Mouse (Mus musculus): ENCODE measurements around the gene Grk6. TPM values are rescaled to one million over a fixed set of nuclear protein-coding genes. Genes with fewer than 3 reads are reported as not detected.
"Not testable (repeated sequence)": the region's sequence is repeated elsewhere in the genome, so short reads cannot be mapped to it uniquely, and the experiment has no call there.

Gene Grk6
- polyA plus RNA-seq, 1 experiment: 29.1 TPM

DNA sequence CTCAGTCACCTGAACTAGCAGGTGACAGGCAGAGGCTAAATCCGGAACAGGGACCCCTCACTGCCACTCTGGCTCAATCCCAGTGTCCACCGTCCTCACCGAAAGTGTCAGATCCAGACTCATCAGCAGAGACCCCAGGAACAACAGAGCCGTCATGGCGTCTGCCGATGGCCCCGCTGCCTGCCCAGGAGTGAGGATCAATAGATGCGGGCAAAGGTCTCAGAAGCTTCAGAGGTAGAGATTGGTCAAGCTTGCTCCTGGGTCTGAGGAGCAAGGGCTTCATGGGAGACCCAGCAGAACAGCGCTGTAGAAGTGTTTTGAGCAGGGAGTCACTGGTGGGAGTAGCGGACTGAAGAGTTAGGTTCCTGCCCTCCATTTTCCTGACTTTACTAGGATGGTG is 18.3 kb upstream of the Grk6 start, which contains the start of gene F12:
Gene F12, minus strand, starts transcription at position 181 of the 400 bp plus-strand sequence.
- peaks cover 22% of the 10 kb centered on the region for H3K27me3 ChIP-seq (ENCODE audit: control insufficient read depth, insufficient read depth, insufficient read length)
- H3K4me2 ChIP-seq (ENCODE audit: low read depth): no peak within 1 kb of the TSS
- no peak for TF ChIP-seq USF1 (IDR thresholded peaks at IDR 0.05; ENCODE audit: low read depth)
- no peak for TF ChIP-seq REST (IDR thresholded peaks at IDR 0.05; ENCODE audit: insufficient read depth, insufficient read length)
- TF ChIP-seq E2F4 (IDR thresholded peaks at IDR 0.05; ENCODE audit: insufficient read depth): no peak
- TF ChIP-seq POLR2A (IDR thresholded peaks at IDR 0.05; ENCODE audit: insufficient read length, low read depth): no peak
- no peak for TF ChIP-seq SRF (IDR thresholded peaks at IDR 0.05; ENCODE audit: control insufficient read depth, insufficient read length, low read depth)
- TF ChIP-seq CEBPB (IDR thresholded peaks at IDR 0.05; ENCODE audit: insufficient read depth, poor library complexity, severe bottlenecking): no peak
- no peak for TF ChIP-seq TCF3 (IDR thresholded peaks at IDR 0.05; ENCODE audit: insufficient read length, low read depth)
- TF ChIP-seq TCF12 (IDR thresholded peaks at IDR 0.05; ENCODE audit: insufficient read depth, poor library complexity, severe bottlenecking): no peak
- no peaks in the 10 kb centered on the region for H3K79me2 ChIP-seq (ENCODE audit: control insufficient read depth, insufficient read depth)
- H3K4me3 ChIP-seq: no peak within 1 kb of the TSS
- H3ac ChIP-seq (ENCODE audit: control insufficient read depth, insufficient read length): no peak within 1 kb of the TSS
- no peaks in the 10 kb centered on the region for H3K36me3 ChIP-seq (ENCODE audit: control insufficient read depth, insufficient read depth)

DNA sequence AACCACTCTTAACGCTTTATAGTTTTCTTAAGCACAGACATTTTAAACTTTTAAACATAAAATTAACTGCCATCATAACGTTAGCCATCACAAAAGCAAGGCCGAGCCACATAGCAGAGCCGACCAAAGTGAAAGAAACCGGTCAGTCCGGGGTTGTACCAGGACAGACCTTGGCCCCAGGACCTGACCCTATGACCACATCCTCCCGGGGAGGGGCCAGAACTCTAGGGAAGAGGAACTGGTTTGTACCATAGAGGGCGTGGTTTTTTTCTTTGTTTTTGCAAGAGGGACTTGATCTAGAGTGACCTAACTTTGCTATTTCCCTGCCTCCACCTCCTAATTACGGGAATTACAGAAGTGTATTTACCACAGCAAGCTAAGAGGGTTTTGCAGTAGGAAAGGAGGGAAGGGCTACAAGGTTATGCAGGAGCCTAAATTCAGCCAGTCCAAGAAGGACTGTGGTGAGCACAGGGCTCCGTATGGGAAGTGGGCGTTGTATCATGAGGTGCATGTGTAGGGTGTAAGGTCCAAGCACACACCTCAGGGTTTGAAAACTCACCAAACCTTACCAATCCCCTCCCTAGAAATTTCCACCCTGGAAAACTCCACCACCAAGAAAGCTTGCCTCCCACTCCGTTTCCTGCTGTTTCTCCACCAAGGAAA is 15.5 kb upstream of the Grk6 start:
- H3K79me2 ChIP-seq (ENCODE audit: control insufficient read depth, insufficient read depth): no peaks in the 10 kb centered on the region
- H3K27me3 ChIP-seq (ENCODE audit: control insufficient read depth, insufficient read depth, insufficient read length): peaks cover 12% of the 10 kb centered on the region
- H3K4me2 ChIP-seq (ENCODE audit: low read depth): no peak overlapping the region
- H3ac ChIP-seq (ENCODE audit: control insufficient read depth, insufficient read length): no peak overlapping the region
- H3K4me3 ChIP-seq: no peak overlapping the region
- no peak for TF ChIP-seq MAX (IDR thresholded peaks at IDR 0.05; ENCODE audit: low read depth)
- no peak for TF ChIP-seq USF1 (IDR thresholded peaks at IDR 0.05; ENCODE audit: low read depth)
- no peak for TF ChIP-seq REST (IDR thresholded peaks at IDR 0.05; ENCODE audit: insufficient read depth, insufficient read length)
- TF ChIP-seq TCF3 (IDR thresholded peaks at IDR 0.05; ENCODE audit: insufficient read length, low read depth): no peak
- no peak for TF ChIP-seq CEBPB (IDR thresholded peaks at IDR 0.05; ENCODE audit: insufficient read depth, poor library complexity, severe bottlenecking)
- TF ChIP-seq SRF (IDR thresholded peaks at IDR 0.05; ENCODE audit: control insufficient read depth, insufficient read length, low read depth): no peak
- TF ChIP-seq MYOD1 (IDR thresholded peaks at IDR 0.05; ENCODE audit: control insufficient read depth in 1 of 3, insufficient read length in 2 of 3, low read depth in 2 of 3): no peak
- TF ChIP-seq TCF12 (IDR thresholded peaks at IDR 0.05; ENCODE audit: insufficient read depth, poor library complexity, severe bottlenecking): no peak
- no peak for TF ChIP-seq POLR2A (IDR thresholded peaks at IDR 0.05; ENCODE audit: insufficient read length, low read depth)
- H3K36me3 ChIP-seq (ENCODE audit: control insufficient read depth, insufficient read depth): no peaks in the 10 kb centered on the region

DNA sequence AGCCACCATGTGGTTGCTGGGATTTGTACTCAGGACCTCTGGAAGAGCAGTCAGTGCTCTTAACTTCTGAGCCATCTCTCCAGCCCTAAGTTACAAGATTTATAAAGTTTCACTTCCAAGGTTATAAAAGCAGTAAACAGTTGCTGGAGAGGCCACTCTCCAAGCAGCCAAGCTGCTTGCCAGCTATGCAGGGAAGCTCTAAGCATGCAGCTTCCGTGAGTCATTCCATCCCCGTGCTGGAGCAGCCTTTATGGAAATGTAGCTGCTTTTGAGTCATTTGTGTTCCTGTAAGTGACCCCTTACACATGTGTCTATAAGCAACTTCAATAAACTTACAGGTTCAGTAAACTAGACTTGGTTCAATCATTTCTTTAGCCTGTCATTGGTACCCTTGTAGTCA is 14.3 kb upstream of the Grk6 start:
- Histone ChIP-seq H3K79me2 (ENCODE audit: control insufficient read depth, insufficient read depth) (no peaks in the 10 kb centered on the region), H3K4me2 (ENCODE audit: low read depth) (no peak overlapping the region), H3K36me3 (ENCODE audit: control insufficient read depth, insufficient read depth) (no peaks in the 10 kb centered on the region), H3K27me3 (ENCODE audit: control insufficient read depth, insufficient read depth, insufficient read length) (peaks cover 12% of the 10 kb centered on the region), H3K4me3 (no peak overlapping the region), H3ac (ENCODE audit: control insufficient read depth, insufficient read length) (no peak overlapping the region)
- TF ChIP-seq TCF12 (IDR thresholded peaks at IDR 0.05; ENCODE audit: insufficient read depth, poor library complexity, severe bottlenecking): no peak
- no peak for TF ChIP-seq MYOD1 (IDR thresholded peaks at IDR 0.05; ENCODE audit: control insufficient read depth in 1 of 3, insufficient read length in 2 of 3, low read depth in 2 of 3)
- TF ChIP-seq MYOG (IDR thresholded peaks at IDR 0.05; ENCODE audit: control insufficient read depth in 1 of 3, insufficient read depth in 1 of 3, insufficient read length in 2 of 3, low read depth in 2 of 3): no peak
- no peak for TF ChIP-seq REST (IDR thresholded peaks at IDR 0.05; ENCODE audit: insufficient read depth, insufficient read length)
- no peak for TF ChIP-seq MAX (IDR thresholded peaks at IDR 0.05; ENCODE audit: low read depth)
- TF ChIP-seq CEBPB (IDR thresholded peaks at IDR 0.05; ENCODE audit: insufficient read depth, poor library complexity, severe bottlenecking): no peak
- TF ChIP-seq POLR2A (IDR thresholded peaks at IDR 0.05; ENCODE audit: insufficient read length, low read depth): no peak
- TF ChIP-seq POLR2AphosphoS2 (IDR thresholded peaks at IDR 0.05; ENCODE audit: insufficient read length, low read depth): no peak
- TF ChIP-seq USF1 (IDR thresholded peaks at IDR 0.05; ENCODE audit: low read depth): no peak
- no peak for TF ChIP-seq SRF (IDR thresholded peaks at IDR 0.05; ENCODE audit: control insufficient read depth, insufficient read length, low read depth)
- TF ChIP-seq TCF3 (IDR thresholded peaks at IDR 0.05; ENCODE audit: insufficient read length, low read depth): no peak
- TF ChIP-seq E2F4 (IDR thresholded peaks at IDR 0.05; ENCODE audit: insufficient read depth): no peak

DNA sequence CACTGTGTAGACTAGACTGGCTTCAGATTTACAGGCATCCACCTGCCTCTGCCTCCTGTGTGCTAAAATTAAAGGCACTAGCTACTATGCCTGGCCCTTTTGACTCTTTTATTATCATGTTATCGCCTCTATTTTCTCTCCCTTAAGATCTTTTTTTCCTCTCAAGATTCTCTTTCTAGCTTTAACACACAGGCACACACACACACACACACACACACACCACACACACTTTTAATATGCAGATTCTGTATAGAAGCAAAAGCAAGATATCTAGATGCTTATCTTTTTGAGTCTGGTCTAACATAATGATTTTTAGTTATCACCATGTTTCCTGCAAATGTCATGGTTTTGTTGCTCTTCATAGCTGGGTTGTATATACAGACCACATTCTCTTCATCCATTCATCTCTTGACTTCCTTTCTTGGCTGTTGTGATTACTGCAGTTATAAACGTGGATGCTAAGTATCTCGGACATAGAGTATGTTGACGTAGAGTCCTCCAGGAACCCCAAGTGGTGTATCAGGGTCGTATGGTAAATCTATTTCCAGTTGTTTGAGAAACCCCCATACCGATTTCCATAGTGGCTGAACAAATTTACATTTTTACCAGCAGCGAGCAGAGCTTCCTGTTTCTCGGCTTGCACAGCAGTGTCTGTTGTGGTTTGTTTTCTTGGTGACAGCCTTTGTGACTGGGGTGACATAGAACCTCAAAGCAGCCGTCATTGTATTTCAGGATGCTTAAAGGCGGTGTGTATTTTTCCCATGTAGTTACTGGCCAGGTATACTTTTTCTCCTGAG is 12.8 kb upstream of the Grk6 start:
- Histone ChIP-seq H3K36me3 (ENCODE audit: control insufficient read depth, insufficient read depth) (no peaks in the 10 kb centered on the region), H3K27me3 (ENCODE audit: control insufficient read depth, insufficient read depth, insufficient read length) (peaks cover 2% of the 10 kb centered on the region), H3K4me3 (no peak overlapping the region), H3K79me2 (ENCODE audit: control insufficient read depth, insufficient read depth) (no peaks in the 10 kb centered on the region), H3ac (ENCODE audit: control insufficient read depth, insufficient read length) (no peak overlapping the region), H3K4me2 (ENCODE audit: low read depth) (no peak overlapping the region)
- no peak for TF ChIP-seq MYOG (IDR thresholded peaks at IDR 0.05; ENCODE audit: control insufficient read depth in 1 of 3, insufficient read depth in 1 of 3, insufficient read length in 2 of 3, low read depth in 2 of 3)
- no peak for TF ChIP-seq MYOD1 (IDR thresholded peaks at IDR 0.05; ENCODE audit: control insufficient read depth in 1 of 3, insufficient read length in 2 of 3, low read depth in 2 of 3)
- TF ChIP-seq MAX (IDR thresholded peaks at IDR 0.05; ENCODE audit: low read depth): no peak
- no peak for TF ChIP-seq REST (IDR thresholded peaks at IDR 0.05; ENCODE audit: insufficient read depth, insufficient read length)
- TF ChIP-seq E2F4 (IDR thresholded peaks at IDR 0.05; ENCODE audit: insufficient read depth): no peak
- TF ChIP-seq POLR2AphosphoS2 (IDR thresholded peaks at IDR 0.05; ENCODE audit: insufficient read length, low read depth): no peak
- no peak for TF ChIP-seq POLR2A (IDR thresholded peaks at IDR 0.05; ENCODE audit: insufficient read length, low read depth)
- no peak for TF ChIP-seq TCF12 (IDR thresholded peaks at IDR 0.05; ENCODE audit: insufficient read depth, poor library complexity, severe bottlenecking)

DNA sequence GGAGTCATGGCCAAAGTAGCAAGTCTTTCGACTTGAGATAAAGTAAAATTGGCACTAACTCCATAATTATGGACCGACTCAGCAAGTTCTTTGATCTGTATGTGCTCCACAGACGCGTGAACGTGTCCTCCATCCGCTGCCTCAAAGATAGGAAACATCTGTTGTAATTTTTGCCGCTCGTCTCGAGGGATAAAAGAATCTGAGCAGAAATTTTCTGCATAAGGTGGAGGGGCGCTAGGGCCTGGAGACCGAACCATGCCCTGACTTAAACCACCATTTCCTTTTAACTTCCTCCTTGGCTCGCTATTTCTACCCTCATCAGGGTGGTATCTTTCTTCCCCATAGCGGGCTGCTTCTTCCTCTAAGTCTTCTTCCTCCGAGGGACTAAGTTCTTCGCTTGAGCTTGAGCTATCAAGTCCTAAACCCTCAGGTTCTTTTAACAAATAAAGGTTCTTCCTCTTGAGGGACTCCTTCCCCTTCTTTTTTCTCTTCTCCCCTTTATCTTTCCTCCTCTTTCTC is 7.7 kb upstream of the Grk6 start:
- not testable (repeated sequence) for H3K27me3 ChIP-seq (ENCODE audit: control insufficient read depth, insufficient read depth, insufficient read length); H3K79me2 ChIP-seq (ENCODE audit: control insufficient read depth, insufficient read depth); H3ac ChIP-seq (ENCODE audit: control insufficient read depth, insufficient read length); H3K36me3 ChIP-seq (ENCODE audit: control insufficient read depth, insufficient read depth); H3K4me2 ChIP-seq (ENCODE audit: low read depth); H3K4me3 ChIP-seq

All from myocyte (in vitro differentiated cells).